Mouse (Mus musculus) heart, postnatal 0 days (tissue): ENCODE measurements around the gene Sertad3.

Experiments used
- CTCF ChIP-seq: IDR thresholded peaks from 2 replicates; pipeline ENCODE4 v1.5.1; 2016; ENCODE audit warnings: antibody characterized with exemption, control low read depth, low read depth
- EP300 ChIP-seq: IDR thresholded peaks from 2 replicates; pipeline ENCODE4 v1.6.1; 2016; ENCODE audit warnings: antibody characterized with exemption, low read depth

GRCm38 (mm10) chr7:27490227-27490542, 16.6 kb downstream of the Sertad3 start:
- no peak for TF ChIP-seq CTCF
- TF ChIP-seq EP300: no peak; the same call in 1 of the 2 replicates
